Mouse (Mus musculus) cerebellum, adult 2 months (tissue): Measurements from ENCODE around the gene Ect2l. TPM values are rescaled to one million over a fixed set of nuclear protein-coding genes. Genes with fewer than 3 reads are reported as not detected.
"Not testable (repeated sequence)": the region's sequence is repeated elsewhere in the genome, so short reads cannot be mapped to it uniquely, and the experiment has no call there.

Experiments used
- DNase-seq, 2 experiments: peaks; one replicate each; pipeline ENCODE4 v3.0.0; 2021
- H3K27ac ChIP-seq: fragments of 200-500 bp; 2 replicates; pipeline ENCODE4 v1.5.1; 2012; ENCODE audit warnings: low read length, control low read depth, inconsistent platforms; ENCODE audit not compliant: insufficient read depth
- H3K27me3 ChIP-seq: fragments of 200-500 bp; 2 replicates; pipeline ENCODE4 v1.6.1; 2012; ENCODE audit warnings: inconsistent platforms, mild to moderate bottlenecking, low read length, moderate library complexity; ENCODE audit not compliant: control insufficient read depth, insufficient read depth
- H3K4me1 ChIP-seq: fragments of 200-500 bp; 2 replicates; pipeline ENCODE4 v1.6.1; 2011; ENCODE audit warnings: low read length; ENCODE audit not compliant: control insufficient read depth, insufficient read depth
- H3K4me3 ChIP-seq: fragments of 200-500 bp; replicated peaks from 2 replicates; pipeline ENCODE3; 2011; ENCODE audit warnings: mild to moderate bottlenecking, low read depth, low read length, control low read depth; ENCODE audit not compliant: insufficient read depth
- CTCF ChIP-seq: fragments of 200-500 bp; IDR thresholded peaks from 2 replicates; pipeline ENCODE4 v1.5.1; 2011; ENCODE audit warnings: low read depth, mild to moderate bottlenecking, control low read depth, low read length, moderate library complexity, borderline replicate concordance; ENCODE audit not compliant: insufficient read depth
- POLR2A ChIP-seq: fragments of 200-500 bp; IDR thresholded peaks from 2 replicates; pipeline ENCODE4 v1.6.1; 2011; ENCODE audit warnings: low read length, control low read depth, borderline replicate concordance; ENCODE audit not compliant: insufficient read depth
- WGBS: fragments of 180-500 bp; shearing (Covaris S2); methylation state at CpG from one replicate; pipeline ENCODE4 v1.1.7; 2018; 5-methylcytosine and 5-hydroxymethylcytosine counted together
- polyA plus RNA-seq: library from polyadenylated mRNA; depleted of rRNA; stranded (reverse); fragments of >200 nt; gene quantifications from 2 replicates; pipeline ENCODE4 v1.2.3, GENCODE M21; 2012

Ect2l gene
- polyA plus RNA-seq, 1 experiment: 0.26 TPM

- H3K27me3 ChIP-seq: no peaks in the 10 kb centered on the region
- H3K4me3 ChIP-seq: no peak overlapping the region
- DNase-seq: no peak
- TF ChIP-seq CTCF (no peak), POLR2A (no peak)
- 59% methylated on average over 2 of the region's 2 CpGs for WGBS
- H3K4me1 ChIP-seq: no peaks in the 10 kb centered on the region
- H3K27ac ChIP-seq: no peak overlapping the region
Observed at GRCm38 (mm10) chr10:18141389-18141788, 69.3 kb downstream of the Ect2l start.

DNA sequence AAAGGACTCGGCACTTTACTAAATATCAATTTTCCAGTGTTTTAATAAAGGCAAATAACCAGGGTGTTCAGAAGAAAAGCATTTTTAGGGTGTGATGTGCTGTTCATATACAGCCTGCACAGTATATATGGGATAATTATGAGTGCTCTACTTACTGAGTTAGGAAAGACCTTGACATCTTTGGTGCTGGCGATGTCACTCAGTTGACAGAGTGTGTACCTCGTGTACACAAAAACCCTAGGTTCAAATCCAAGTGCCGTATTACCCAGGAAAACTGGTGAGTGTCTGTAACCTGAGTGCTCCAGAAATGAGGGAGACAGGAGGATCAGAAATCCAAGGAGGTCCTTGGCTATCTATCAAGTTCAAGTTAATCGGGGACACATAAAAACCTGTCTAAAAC lies 71.1 kb downstream of the Ect2l start:
- H3K4me1 ChIP-seq: no peaks in the 10 kb centered on the region
- no peak for DNase-seq
- no peaks in the 10 kb centered on the region for H3K27me3 ChIP-seq
- no peak for TF ChIP-seq CTCF
- TF ChIP-seq POLR2A: no peak
- peak overlapping the region; percentile 40 for H3K4me3 ChIP-seq
- no peak overlapping the region for H3K27ac ChIP-seq
- 72% methylated on average over 5 of the region's 5 CpGs for WGBS

- H3K4me3 ChIP-seq, H3K27me3 ChIP-seq, H3K27ac ChIP-seq, H3K4me1 ChIP-seq, DNase-seq: not testable (repeated sequence)
- WGBS: 66% methylated on average over 16 of the region's 26 CpGs
Observed at GRCm38 (mm10) chr10:18138853-18139503, 71.7 kb downstream of the Ect2l start.

DNA sequence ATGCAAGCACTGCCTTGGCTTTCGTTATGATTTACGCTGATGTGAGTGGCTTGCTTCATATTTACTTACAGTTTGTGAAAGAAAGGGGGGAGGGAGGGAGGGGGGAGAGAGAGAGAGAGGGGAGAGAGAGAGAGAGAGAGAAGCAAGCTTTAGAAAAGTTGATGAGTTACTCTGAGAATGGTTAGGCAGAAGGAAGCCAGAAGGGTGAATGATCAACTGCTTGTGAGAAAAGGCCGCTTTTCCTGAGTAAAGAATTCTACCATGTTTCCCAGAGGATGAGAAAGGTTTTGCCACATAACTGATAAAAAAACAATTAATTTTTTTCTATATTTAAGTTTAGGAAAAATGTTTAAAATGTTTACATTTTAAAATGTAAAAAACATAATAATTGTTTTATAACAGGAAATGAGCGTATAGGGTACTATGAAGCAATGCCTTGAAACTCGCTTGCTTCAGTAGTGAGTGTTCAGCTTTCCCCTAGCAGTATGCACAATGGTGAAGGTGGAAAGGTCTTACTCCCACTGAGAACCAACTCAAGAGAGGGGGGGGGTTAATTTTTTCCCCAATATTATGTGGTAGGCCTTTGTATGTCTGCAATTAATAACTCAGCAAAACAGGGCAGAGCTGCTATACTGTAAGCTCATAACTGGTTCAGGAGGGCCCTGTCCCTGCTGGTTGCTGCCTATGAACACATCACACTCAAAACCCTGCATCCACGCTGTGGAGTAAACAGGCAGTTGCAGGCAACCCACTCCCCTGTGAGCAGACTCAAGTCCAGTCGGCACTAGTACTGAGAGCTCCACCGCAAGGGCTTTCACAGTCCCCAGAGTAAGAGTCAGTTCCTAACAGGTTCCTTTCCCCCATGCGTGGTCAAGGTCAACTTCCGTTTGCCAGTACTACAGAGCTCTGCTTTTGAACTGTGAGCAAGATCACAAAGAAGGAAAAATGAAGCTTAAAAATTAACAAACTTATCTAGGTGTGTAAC lies 78.7 kb downstream of the Ect2l start:
- no peak for DNase-seq

DNA sequence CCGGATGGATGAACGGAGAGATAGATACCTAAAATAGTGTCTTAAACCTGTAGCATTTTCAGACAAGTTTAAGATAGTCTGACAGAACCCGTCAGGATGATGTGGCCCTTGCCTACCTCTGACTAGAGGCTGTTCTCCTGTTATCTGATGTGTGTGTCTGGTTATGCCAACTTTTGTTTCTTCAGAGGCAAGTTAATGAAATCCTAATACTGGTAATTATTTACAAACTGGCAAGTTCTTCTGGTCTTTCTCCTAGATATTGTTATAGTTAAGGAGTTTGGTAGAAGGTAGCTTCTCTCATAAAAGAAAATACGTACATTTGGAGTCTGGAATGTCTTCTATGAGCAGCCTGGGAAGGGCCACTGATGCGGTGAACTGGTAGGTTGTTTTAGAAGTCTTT lies 80.4 kb downstream of the Ect2l start:
- H3K4me3 ChIP-seq: no peak overlapping the region
- H3K27ac ChIP-seq: no peak overlapping the region
- TF ChIP-seq CTCF (no peak), POLR2A (no peak)
- H3K4me1 ChIP-seq: no peaks in the 10 kb centered on the region
- H3K27me3 ChIP-seq: no peaks in the 10 kb centered on the region
- 96% methylated on average over 5 of the region's 5 CpGs for WGBS
- DNase-seq: no peak

More for the DNA sequence above, 78.7 kb downstream of the Ect2l start:
- WGBS: 86% methylated on average over 10 of the region's 10 CpGs
- no peak overlapping the region for H3K4me3 ChIP-seq
- TF ChIP-seq POLR2A: no peak
- no peak for TF ChIP-seq CTCF
- H3K27me3 ChIP-seq: no peaks in the 10 kb centered on the region
- no peak overlapping the region for H3K27ac ChIP-seq
- no peaks in the 10 kb centered on the region for H3K4me1 ChIP-seq

DNA sequence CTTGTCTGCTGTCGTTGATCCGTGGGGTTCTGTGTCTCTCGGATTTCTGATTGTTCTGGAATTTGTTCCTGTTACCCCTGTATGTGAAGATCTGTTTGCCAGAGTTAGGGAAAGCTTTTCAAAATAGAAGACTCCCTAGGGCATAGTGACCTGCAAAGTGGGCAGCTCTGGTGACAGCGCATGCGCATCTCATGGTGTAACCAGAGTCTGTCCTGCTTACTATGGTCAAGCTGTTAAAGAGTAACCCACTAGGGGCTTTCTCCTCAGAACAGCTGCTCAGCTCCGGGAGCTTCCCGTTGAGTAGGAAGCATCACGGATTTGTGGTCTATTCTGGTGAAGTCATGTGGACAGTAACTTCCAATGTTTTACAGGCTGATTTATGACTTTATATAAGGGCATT lies 92.4 kb downstream of the Ect2l start:
- no peak overlapping the region for H3K4me3 ChIP-seq
- H3K27ac ChIP-seq: no peak overlapping the region
- no peaks in the 10 kb centered on the region for H3K27me3 ChIP-seq
- WGBS: 74% methylated on average over 8 of the region's 8 CpGs
- no peaks in the 10 kb centered on the region for H3K4me1 ChIP-seq
- no peak for DNase-seq
- TF ChIP-seq CTCF: no peak
- TF ChIP-seq POLR2A: no peak

DNA sequence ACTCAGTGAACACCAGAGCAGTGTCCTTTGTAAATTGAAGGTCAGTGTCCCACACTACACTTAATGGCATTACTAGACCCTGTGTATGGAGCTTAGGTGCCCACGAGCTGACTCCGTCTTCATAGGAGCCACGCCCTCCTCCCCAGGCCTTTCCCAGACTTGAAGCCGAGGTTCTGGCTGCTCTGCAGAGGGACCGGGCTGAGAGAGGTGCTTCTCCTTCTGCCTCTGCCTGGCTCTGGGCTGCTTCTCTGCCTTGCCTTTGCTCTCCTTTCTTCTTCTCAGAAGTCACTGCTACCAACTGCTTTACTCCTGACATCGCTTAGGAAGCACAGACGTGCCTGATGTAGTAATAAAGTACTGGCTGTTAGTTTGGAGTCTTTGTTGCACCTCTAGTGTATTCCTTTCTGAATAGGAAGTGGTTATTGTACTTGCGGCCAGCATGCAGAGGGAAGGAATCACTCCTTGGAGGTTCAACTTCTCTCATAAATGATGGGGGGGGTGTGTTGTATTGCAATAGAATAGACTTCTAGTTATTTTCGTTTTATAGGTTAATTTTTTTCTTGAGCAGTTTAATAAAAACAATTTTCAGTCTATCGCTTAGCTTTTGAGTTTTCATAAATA lies 97.1 kb downstream of the Ect2l start:
- DNase-seq: no peak
- WGBS: 87% methylated on average over 10 of the region's 10 CpGs
- H3K27me3 ChIP-seq: no peaks in the 10 kb centered on the region
- no peaks in the 10 kb centered on the region for H3K4me1 ChIP-seq
- no peak overlapping the region for H3K4me3 ChIP-seq
- H3K27ac ChIP-seq: no peak overlapping the region
- TF ChIP-seq CTCF: no peak
- no peak for TF ChIP-seq POLR2A

GRCm38 (mm10) chr10:18110940-18111339 lies 99.8 kb downstream of the Ect2l start:
- H3K27me3 ChIP-seq: no peaks in the 10 kb centered on the region; the same call in 1 of the 2 replicates
- no peak for DNase-seq
- TF ChIP-seq CTCF (no peak), POLR2A (no peak)
- H3K4me1 ChIP-seq: no peaks in the 10 kb centered on the region
- H3K4me3 ChIP-seq: no peak overlapping the region
- no peak overlapping the region for H3K27ac ChIP-seq
